Mouse (Mus musculus) liver, postnatal 0 days (tissue): ENCODE measurements at regions not wholly inside any gene's neighbourhood (a gene's known extent, or its start where the extent isn't known, plus 50 kb on each side); places are given as distances from the start of the nearest gene placed in this dataset.

ENCODE experiments used
- ATAC-seq: fragments of 200-750 bp; cut with Nextera tagmentation; 2 replicates; pipeline ENCODE4 v1.8.0; 2017; ENCODE audit warnings: mild to moderate bottlenecking, moderate library complexity
- DNase-seq: peaks from one replicate; pipeline ENCODE4 v3.0.0-alpha.2; 2016
- H3K27ac ChIP-seq: fragments of 300-500 bp; sonication (generic); 2 replicates; pipeline ENCODE4 v1.5.1; 2014; ENCODE audit warnings: antibody characterized with exemption, moderate library complexity, mild to moderate bottlenecking, low read depth
- H3K27me3 ChIP-seq: fragments of 300-500 bp; sonication (generic); 2 replicates; pipeline ENCODE4 v1.6.1; 2014; ENCODE audit warnings: low read length, control low read depth, mixed read lengths; ENCODE audit not compliant: insufficient read depth
- H3K36me3 ChIP-seq: fragments of 300-500 bp; sonication (generic); replicated peaks from 2 replicates; pipeline ENCODE4 v1.6.1; 2014; ENCODE audit warnings: mild to moderate bottlenecking, control low read depth, low read length, moderate library complexity, mixed read lengths; ENCODE audit not compliant: insufficient read depth
- H3K4me1 ChIP-seq: fragments of 300-500 bp; sonication (generic); 2 replicates; pipeline ENCODE4 v1.6.1; 2014; ENCODE audit warnings: antibody characterized with exemption, mild to moderate bottlenecking, control low read depth; ENCODE audit not compliant: insufficient read depth
- H3K4me2 ChIP-seq: fragments of 300-500 bp; sonication (generic); 2 replicates; pipeline ENCODE4 v1.6.1; 2014; ENCODE audit warnings: low read depth, mild to moderate bottlenecking, low read length, moderate library complexity, mixed read lengths
- H3K4me3 ChIP-seq: fragments of 300-500 bp; sonication (generic); 2 replicates; pipeline ENCODE4 v1.5.1; 2014; ENCODE audit warnings: low read depth, low read length
- H3K9ac ChIP-seq: fragments of 300-500 bp; sonication (generic); replicated peaks from 2 replicates; pipeline ENCODE4 v1.6.1; 2014; ENCODE audit warnings: mild to moderate bottlenecking, moderate library complexity
- H3K9me3 ChIP-seq: fragments of 300-500 bp; sonication (generic); 2 replicates; pipeline ENCODE4 v1.6.1; 2016; ENCODE audit warnings: mild to moderate bottlenecking, control low read depth, low read length, mixed read lengths
- CTCF ChIP-seq: sonication (generic); IDR thresholded peaks from 2 replicates; pipeline ENCODE4 v1.5.1; 2016; ENCODE audit warnings: antibody characterized with exemption, low read depth
- EP300 ChIP-seq: IDR thresholded peaks from 2 replicates; pipeline ENCODE4 v1.6.1; 2016; ENCODE audit warnings: antibody characterized with exemption, low read depth, mild to moderate bottlenecking
- WGBS: fragments of 180-500 bp; shearing (Covaris S2); extraction: QIAGEN DNeasy Blood & Tissue Kit; methylation state at CpG from one replicate; pipeline ENCODE4 v1.1.7; 2014; ENCODE audit not compliant: insufficient replicate concordance; 5-methylcytosine and 5-hydroxymethylcytosine counted together

DNA sequence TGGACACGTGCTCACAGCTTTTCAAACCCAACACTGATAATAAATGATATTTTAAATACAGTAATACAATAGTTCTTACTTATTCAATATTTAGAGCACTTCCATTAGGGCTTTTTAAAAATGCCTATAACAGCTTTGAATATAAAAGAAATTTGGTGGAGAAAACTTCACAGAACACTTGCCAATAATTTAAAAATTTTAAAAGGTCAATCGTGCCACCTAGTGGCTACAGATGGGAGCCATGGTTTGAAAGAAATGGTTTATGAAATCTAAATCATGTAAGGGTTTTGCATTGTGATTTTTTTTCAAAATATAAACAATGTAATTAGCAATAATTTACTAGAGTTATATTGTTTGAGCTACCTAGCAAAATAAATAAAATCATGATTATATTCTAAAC, 541.6 kb downstream of the Arl4a start:
- H3K4me3 ChIP-seq: no peak overlapping the region
- H3K4me2 ChIP-seq: no peak overlapping the region
- H3K9me3 ChIP-seq: no peaks in the 10 kb centered on the region
- no peaks in the 10 kb centered on the region for H3K27me3 ChIP-seq
- WGBS: 40% methylated on average over 2 of the region's 2 CpGs
- no peak for ATAC-seq
- no peak overlapping the region for H3K27ac ChIP-seq
- TF ChIP-seq EP300 (no peak), CTCF (peak; percentile 54)
- no peak for DNase-seq
- no peaks in the 10 kb centered on the region for H3K36me3 ChIP-seq
- no peak overlapping the region for H3K9ac ChIP-seq
- H3K4me1 ChIP-seq: no peaks in the 10 kb centered on the region

DNA sequence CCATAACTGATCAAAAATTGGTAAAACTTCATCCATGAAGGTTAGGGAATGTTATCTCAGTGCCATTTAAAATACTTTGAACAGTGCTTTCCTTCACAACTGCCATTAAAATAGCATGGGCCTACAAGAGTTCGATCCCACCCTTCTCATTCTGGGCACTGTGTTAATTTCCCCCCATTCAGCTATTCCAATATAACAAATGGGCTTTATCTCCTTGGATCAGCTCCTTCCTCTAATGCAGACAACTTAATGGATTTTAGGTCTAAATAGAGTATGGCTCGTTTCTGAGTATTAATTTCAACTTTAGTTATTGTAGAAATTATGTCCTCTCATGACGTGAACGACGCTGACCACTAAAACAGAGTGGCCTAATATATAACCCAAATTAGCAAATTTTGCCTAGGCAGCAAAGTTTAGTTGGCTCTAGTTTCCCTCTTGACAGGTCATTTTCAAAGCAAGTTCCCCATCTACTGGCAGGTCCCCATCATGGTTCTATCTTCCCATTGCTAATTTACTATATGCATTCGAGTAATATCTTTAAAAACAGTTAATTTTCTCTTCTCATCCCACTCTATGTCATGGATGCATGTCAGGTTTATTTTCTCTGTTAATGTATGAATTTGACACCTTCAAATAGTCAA, 544.1 kb downstream of the Arl4a start:
- no peak overlapping the region for H3K9ac ChIP-seq
- DNase-seq (no peak), ATAC-seq (no peak)
- H3K4me2 ChIP-seq: no peak overlapping the region
- no peaks in the 10 kb centered on the region for H3K36me3 ChIP-seq
- TF ChIP-seq CTCF: peak; percentile 30; the same call in 1 of the 2 replicates
- no peak for TF ChIP-seq EP300
- no peak overlapping the region for H3K27ac ChIP-seq
- no peak overlapping the region for H3K4me3 ChIP-seq
- H3K9me3 ChIP-seq: no peaks in the 10 kb centered on the region
- no peaks in the 10 kb centered on the region for H3K4me1 ChIP-seq
- no peaks in the 10 kb centered on the region for H3K27me3 ChIP-seq
- WGBS: 66% methylated on average over 6 of the region's 6 CpGs

DNA sequence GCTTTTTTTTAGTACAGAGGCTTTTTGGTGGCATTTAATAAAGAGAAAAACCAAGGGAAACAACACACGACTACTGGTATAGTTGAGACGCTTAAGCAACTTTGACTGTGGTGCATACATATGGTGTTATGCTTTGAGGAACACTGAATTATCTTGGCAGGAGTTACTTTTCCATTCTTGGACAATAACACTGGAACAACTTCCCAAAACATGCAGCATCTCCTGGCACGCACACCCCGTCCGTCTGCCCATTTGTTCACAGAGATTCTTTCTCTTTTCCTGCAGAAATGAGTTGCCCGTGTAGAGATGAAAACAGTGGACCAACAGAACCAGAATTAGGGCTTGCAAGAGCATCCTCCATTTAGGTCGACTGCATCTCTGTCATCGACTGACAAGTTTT, 544.7 kb downstream of the Arl4a start:
- Histone ChIP-seq H3K27ac (no peak overlapping the region), H3K27me3 (no peaks in the 10 kb centered on the region), H3K36me3 (no peaks in the 10 kb centered on the region), H3K4me1 (no peaks in the 10 kb centered on the region), H3K4me2 (no peak overlapping the region), H3K9ac (no peak overlapping the region), H3K9me3 (no peaks in the 10 kb centered on the region), H3K4me3 (no peak overlapping the region)
- WGBS: 75% methylated on average over 8 of the region's 8 CpGs
- no peak for ATAC-seq
- DNase-seq: no peak
- TF ChIP-seq EP300 (no peak), CTCF (no peak)

- no peak for DNase-seq
- no peak overlapping the region for H3K27ac ChIP-seq
- no peaks in the 10 kb centered on the region for H3K27me3 ChIP-seq
- no peaks in the 10 kb centered on the region for H3K4me1 ChIP-seq
- H3K9ac ChIP-seq: no peak overlapping the region
- H3K9me3 ChIP-seq: no peaks in the 10 kb centered on the region
- H3K4me3 ChIP-seq: no peak overlapping the region
- no peaks in the 10 kb centered on the region for H3K36me3 ChIP-seq
- H3K4me2 ChIP-seq: no peak overlapping the region
- ATAC-seq: no peak
- TF ChIP-seq CTCF (no peak), EP300 (no peak)
These were observed 564.8 kb downstream of the Arl4a start for GRCm38 (mm10) chr12:39472984-39473383.
